Mouse (Mus musculus) limb, embryonic 12.5 days (tissue): ENCODE measurements around the gene Olfr148. TPM values are rescaled to one million over a fixed set of nuclear protein-coding genes. Genes with fewer than 3 reads are reported as not detected.
A peak's percentile ranks its signal among the peaks of the same experiment; 100 is the strongest.

Experiments
- ATAC-seq: fragments of 200-750 bp; cut with Nextera tagmentation; 2 replicates; pipeline ENCODE4 v1.8.0; 2017; ENCODE audit warnings: low read depth, moderate TSS enrichment; ENCODE audit not compliant: insufficient number of reproducible peaks, insufficient read depth, low FRiP score, low TSS enrichment
- H3K27ac ChIP-seq: fragments of 300-500 bp; sonication (generic); 2 replicates; pipeline ENCODE4 v1.5.1; 2016; ENCODE audit warnings: mild to moderate bottlenecking, moderate library complexity
- H3K27me3 ChIP-seq: fragments of 300-500 bp; sonication (generic); 2 replicates; pipeline ENCODE4 v1.6.1; 2016; ENCODE audit warnings: mild to moderate bottlenecking, moderate library complexity
- H3K36me3 ChIP-seq: fragments of 300-500 bp; sonication (generic); 2 replicates; pipeline ENCODE4 v1.6.1; 2016; ENCODE audit warnings: mild to moderate bottlenecking, moderate library complexity
- H3K4me1 ChIP-seq: fragments of 300-500 bp; sonication (generic); replicated peaks from 2 replicates; pipeline ENCODE4 v1.6.1; 2016
- H3K4me2 ChIP-seq: fragments of 300-500 bp; sonication (generic); 2 replicates; pipeline ENCODE4 v1.6.1; 2016; ENCODE audit warnings: mild to moderate bottlenecking, moderate library complexity
- H3K4me3 ChIP-seq: fragments of 300-500 bp; sonication (generic); replicated peaks from 2 replicates; pipeline ENCODE4 v1.5.1; 2016; ENCODE audit warnings: mild to moderate bottlenecking
- H3K9ac ChIP-seq: fragments of 300-500 bp; sonication (generic); replicated peaks from 2 replicates; pipeline ENCODE4 v1.6.1; 2016; ENCODE audit warnings: mild to moderate bottlenecking, moderate library complexity
- H3K9me3 ChIP-seq: fragments of 300-500 bp; sonication (generic); 2 replicates; pipeline ENCODE4 v1.6.1; 2016; ENCODE audit warnings: mild to moderate bottlenecking, moderate library complexity
- WGBS: fragments of 180-500 bp; shearing (Covaris S2); methylation state at CpG from one replicate; pipeline ENCODE4 v1.1.7; 2016; 5-methylcytosine and 5-hydroxymethylcytosine counted together
- polyA plus RNA-seq: library from polyadenylated mRNA; unstranded; fragments of >200 nt; fragmentation: Nextera tagmentation; extraction: Ambion mirVana; gene quantifications from 2 replicates; pipeline ENCODE4 v1.2.1, GENCODE M21; 2016

Olfr148 gene
- not detected in 2 replicates for polyA plus RNA-seq

GRCm38 (mm10) chr9:39610355-39610754 is at the start of gene Olfr148:
Gene Olfr148 (plus strand): TSS chr9:39610655.
- Histone ChIP-seq H3K9me3 (no peaks in the 10 kb centered on the region), H3K27me3 (no peaks in the 10 kb centered on the region), H3K27ac (no peak within 1 kb of the TSS), H3K36me3 (no peaks in the 10 kb centered on the region), H3K4me2 (no peak within 1 kb of the TSS), H3K4me1 (no peaks in the 10 kb centered on the region), H3K9ac (no peak within 1 kb of the TSS), H3K4me3 (no peak within 1 kb of the TSS)
- 72% methylated on average over 3 of the region's 3 CpGs for WGBS
- no peak for ATAC-seq

DNA sequence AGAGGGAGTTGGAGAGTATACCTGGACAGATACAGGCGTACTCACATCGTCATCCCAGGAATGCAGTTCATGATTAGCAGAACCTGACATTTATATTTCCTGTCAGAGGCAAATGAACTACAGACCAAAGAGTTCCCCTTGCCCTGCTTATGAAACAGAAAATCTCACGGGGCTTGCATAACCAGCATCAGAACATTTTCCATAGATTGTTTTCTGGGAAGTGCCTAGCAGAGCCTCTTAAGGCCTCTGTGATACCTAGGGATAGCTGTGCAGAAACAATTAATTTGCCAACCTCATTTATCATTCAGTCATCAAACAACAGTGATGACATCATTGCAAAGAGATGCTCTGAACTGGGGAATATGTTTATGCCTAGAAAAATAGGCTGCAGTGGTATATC is 35.0 kb upstream of the Olfr148 start, which contains the start of gene Olfr959:
Olfr959 (minus strand) TSS at position 101 of the 400 bp plus-strand sequence.
- 66% methylated on average over 3 of the region's 3 CpGs for WGBS
- no peaks in the 10 kb centered on the region for H3K9me3 ChIP-seq
- H3K9ac ChIP-seq, result no peak within 1 kb of the TSS
- H3K36me3 ChIP-seq, result no peaks in the 10 kb centered on the region
- no peaks in the 10 kb centered on the region for H3K4me1 ChIP-seq
- no peak within 1 kb of the TSS for H3K4me3 ChIP-seq
- no peak for ATAC-seq
- H3K27ac ChIP-seq, result no peak within 1 kb of the TSS
- H3K27me3 ChIP-seq, result no peaks in the 10 kb centered on the region
- H3K4me2 ChIP-seq, result no peak within 1 kb of the TSS

GRCm38 (mm10) chr9:39577050-39577449 is 33.4 kb upstream of the Olfr148 start:
- WGBS, result 87% methylated on average over 5 of the region's 5 CpGs
- Histone ChIP-seq H3K4me2 (no peak overlapping the region), H3K27me3 (no peaks in the 10 kb centered on the region), H3K4me3 (no peak overlapping the region), H3K4me1 (no peaks in the 10 kb centered on the region), H3K27ac (no peak overlapping the region), H3K9me3 (no peaks in the 10 kb centered on the region), H3K9ac (no peak overlapping the region), H3K36me3 (no peaks in the 10 kb centered on the region)
- no peak for ATAC-seq

DNA sequence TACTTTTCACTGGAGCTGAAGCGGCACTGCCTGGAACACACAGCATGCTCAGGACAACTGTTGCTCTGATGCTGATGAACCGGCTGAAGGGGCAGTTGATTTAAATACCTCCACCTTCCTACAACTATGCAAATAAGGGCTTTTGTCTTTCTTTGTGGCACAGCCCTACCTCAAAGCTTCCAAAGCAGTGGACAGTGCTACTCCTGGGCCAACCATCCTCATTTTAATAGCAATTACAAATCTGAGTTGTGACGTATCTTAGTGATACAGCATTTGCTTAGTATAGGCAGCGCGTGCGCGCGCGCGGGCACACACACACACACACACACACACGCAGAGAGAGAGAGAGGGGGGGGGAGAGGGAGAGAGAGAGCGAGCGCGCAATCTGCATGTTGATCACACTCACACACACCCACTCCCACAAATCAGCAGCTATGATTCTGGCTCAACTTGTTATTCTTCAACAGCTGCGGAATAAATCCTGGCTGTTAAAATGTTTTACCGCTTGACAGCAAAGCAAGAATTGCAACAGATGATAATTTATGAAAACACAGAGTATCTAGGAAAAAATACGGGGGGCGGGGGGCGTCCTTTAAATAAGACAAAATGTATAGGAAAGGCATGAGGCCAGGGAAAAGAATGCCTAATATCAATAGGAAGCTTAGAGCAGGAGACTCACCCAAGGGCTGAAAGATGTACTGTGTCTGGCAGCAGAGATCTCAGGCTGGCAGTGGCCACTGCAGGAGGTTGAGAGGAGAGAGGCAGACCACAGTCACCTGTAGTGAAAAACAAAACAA is 7.7 kb upstream of the Olfr148 start:
- H3K4me3 ChIP-seq, result peak overlapping the region; percentile 42
- peak overlapping the region; percentile 76 for H3K4me2 ChIP-seq
- no peaks in the 10 kb centered on the region for H3K9me3 ChIP-seq
- H3K27me3 ChIP-seq, result no peaks in the 10 kb centered on the region
- peak overlapping the region; percentile 40 for H3K9ac ChIP-seq
- H3K4me1 ChIP-seq, result 0 out of 2 replicates have a peak, but pooled peaks cover 7% of the 10 kb centered on the region
- WGBS, result 2% methylated on average over 19 of the region's 19 CpGs
- peak; percentile 71 for ATAC-seq
- H3K36me3 ChIP-seq, result peaks cover 1% of the 10 kb centered on the region; the same call in 1 of the 2 replicates
- peak overlapping the region; percentile 37; the same call in 1 of the 2 replicates for H3K27ac ChIP-seq

- WGBS, result 1% methylated on average over 9 of the region's 9 CpGs
- Histone ChIP-seq H3K36me3 (no peaks in the 10 kb centered on the region), H3K4me3 (peak overlapping the region; percentile 42), H3K9me3 (no peaks in the 10 kb centered on the region), H3K27ac (peak overlapping the region; percentile 45; the same call in 1 of the 2 replicates), H3K9ac (0 out of 2 replicates have a peak overlapping the region, but pooled peaks have one; percentile 24), H3K4me1 (0 out of 2 replicates have a peak, but pooled peaks cover 7% of the 10 kb centered on the region), H3K4me2 (peak overlapping the region; percentile 76), H3K27me3 (no peaks in the 10 kb centered on the region)
- peak; percentile 69; the same call in 1 of the 2 replicates for ATAC-seq
Observed at GRCm38 (mm10) chr9:39603333-39603845, 7.1 kb upstream of the Olfr148 start.

DNA sequence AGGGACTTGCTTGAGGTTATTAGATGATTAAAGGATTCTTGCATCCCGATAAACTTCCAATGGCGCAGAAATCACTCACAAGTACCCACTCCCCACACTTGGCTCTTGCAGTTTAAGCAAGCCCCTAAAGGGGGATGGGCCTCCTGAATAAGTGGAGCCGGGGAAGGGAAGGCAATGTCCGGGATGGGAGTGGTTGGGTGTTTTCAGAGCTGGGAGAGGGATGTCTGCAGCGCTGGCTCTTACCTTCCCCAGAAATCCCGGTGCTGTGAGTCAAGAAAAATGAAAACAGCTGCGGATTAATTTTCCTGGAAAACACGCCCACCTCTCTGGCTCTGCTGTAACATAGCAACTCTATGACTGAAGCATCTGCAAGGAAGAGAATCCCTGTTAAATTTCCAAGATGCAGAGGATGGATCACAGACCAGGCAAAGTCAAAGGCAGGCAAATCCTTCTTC is 6.4 kb upstream of the Olfr148 start, which contains the start of gene AW551984:
AW551984 (minus strand) TSS at position 405 of the 455 bp plus-strand sequence.
- peak within 1 kb of the TSS; percentile 76 for H3K4me2 ChIP-seq
- peak; percentile 89 for ATAC-seq
- 0% methylated on average over 8 of the region's 8 CpGs for WGBS
- no peaks in the 10 kb centered on the region for H3K36me3 ChIP-seq
- no peaks in the 10 kb centered on the region for H3K9me3 ChIP-seq
- H3K27me3 ChIP-seq, result no peaks in the 10 kb centered on the region
- peak within 1 kb of the TSS; percentile 45; the same call in 1 of the 2 replicates for H3K27ac ChIP-seq
- H3K9ac ChIP-seq, result peak within 1 kb of the TSS; percentile 34; the same call in 1 of the 2 replicates
- 0 out of 2 replicates have a peak, but pooled peaks cover 7% of the 10 kb centered on the region for H3K4me1 ChIP-seq
- H3K4me3 ChIP-seq, result peak within 1 kb of the TSS; percentile 42

- Histone ChIP-seq H3K4me2 (no peak overlapping the region), H3K4me3 (no peak overlapping the region), H3K27ac (no peak overlapping the region), H3K9me3 (no peaks in the 10 kb centered on the region), H3K9ac (no peak overlapping the region), H3K27me3 (no peaks in the 10 kb centered on the region), H3K36me3 (no peaks in the 10 kb centered on the region), H3K4me1 (0 out of 2 replicates have a peak, but pooled peaks cover 4% of the 10 kb centered on the region)
- no peak for ATAC-seq
Observed at GRCm38 (mm10) chr9:39608497-39608896, 2.0 kb upstream of the Olfr148 start.

GRCm38 (mm10) chr9:39611953-39612352 is 1.5 kb downstream of the Olfr148 start:
- no peaks in the 10 kb centered on the region for H3K27me3 ChIP-seq
- H3K27ac ChIP-seq, result no peak overlapping the region
- H3K9ac ChIP-seq, result no peak overlapping the region
- no peaks in the 10 kb centered on the region for H3K9me3 ChIP-seq
- WGBS, result 50% methylated on average over 1 of the region's 1 CpGs
- H3K4me2 ChIP-seq, result no peak overlapping the region
- no peaks in the 10 kb centered on the region for H3K36me3 ChIP-seq
- H3K4me1 ChIP-seq, result no peaks in the 10 kb centered on the region
- no peak for ATAC-seq
- H3K4me3 ChIP-seq, result no peak overlapping the region

DNA sequence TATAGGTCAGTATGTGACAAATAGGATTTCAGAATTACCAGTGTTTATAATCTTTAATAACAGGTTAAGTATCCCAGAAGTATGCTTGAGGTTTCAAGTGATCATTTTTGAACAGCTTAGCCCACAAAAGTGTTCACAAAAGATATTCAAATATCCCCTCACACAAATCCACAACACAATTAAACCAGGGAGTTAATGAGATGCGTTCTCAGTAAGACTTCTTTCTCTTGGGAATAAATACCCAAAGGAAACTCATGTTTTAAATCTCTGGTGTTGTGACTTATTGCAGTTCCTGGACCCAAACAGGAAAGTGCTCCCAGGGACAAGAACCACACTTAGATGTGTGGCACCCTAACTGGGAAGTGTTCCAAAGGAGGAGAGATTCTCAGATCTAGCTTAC is 10.6 kb downstream of the Olfr148 start, which contains the start of gene Olfr960:
Olfr960 (plus strand) TSS at position 301 of the 400 bp plus-strand sequence.
- 86% methylated on average over 1 of the region's 1 CpGs for WGBS
- Histone ChIP-seq H3K4me3 (no peak within 1 kb of the TSS), H3K9me3 (no peaks in the 10 kb centered on the region), H3K9ac (no peak within 1 kb of the TSS), H3K36me3 (no peaks in the 10 kb centered on the region), H3K4me1 (no peaks in the 10 kb centered on the region), H3K27ac (no peak within 1 kb of the TSS), H3K27me3 (no peaks in the 10 kb centered on the region), H3K4me2 (no peak within 1 kb of the TSS)
- no peak for ATAC-seq

DNA sequence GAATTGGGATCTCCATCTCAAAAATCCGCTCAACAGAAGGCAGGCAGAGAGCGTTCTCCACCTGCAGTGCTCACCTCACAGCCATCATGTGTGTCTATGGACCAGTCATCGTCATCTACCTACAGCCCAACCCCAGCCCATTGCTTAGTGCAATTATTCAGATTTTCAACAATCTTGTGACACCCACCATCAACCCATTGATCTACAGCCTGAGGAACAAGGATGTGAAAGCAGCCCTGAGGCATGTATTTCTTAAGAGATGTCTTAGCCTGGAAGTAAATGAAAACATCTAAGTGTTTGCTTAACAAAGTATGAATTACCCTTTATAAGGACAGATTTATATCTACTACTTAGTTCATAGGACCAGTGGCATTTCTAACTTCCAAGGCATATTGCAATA is 13.3 kb downstream of the Olfr148 start:
- Histone ChIP-seq H3K4me1 (no peaks in the 10 kb centered on the region), H3K4me3 (no peak overlapping the region), H3K27me3 (no peaks in the 10 kb centered on the region), H3K4me2 (no peak overlapping the region), H3K9me3 (no peaks in the 10 kb centered on the region), H3K9ac (no peak overlapping the region), H3K36me3 (no peaks in the 10 kb centered on the region), H3K27ac (no peak overlapping the region)
- WGBS, result 97% methylated on average over 3 of the region's 3 CpGs
- no peak for ATAC-seq

DNA sequence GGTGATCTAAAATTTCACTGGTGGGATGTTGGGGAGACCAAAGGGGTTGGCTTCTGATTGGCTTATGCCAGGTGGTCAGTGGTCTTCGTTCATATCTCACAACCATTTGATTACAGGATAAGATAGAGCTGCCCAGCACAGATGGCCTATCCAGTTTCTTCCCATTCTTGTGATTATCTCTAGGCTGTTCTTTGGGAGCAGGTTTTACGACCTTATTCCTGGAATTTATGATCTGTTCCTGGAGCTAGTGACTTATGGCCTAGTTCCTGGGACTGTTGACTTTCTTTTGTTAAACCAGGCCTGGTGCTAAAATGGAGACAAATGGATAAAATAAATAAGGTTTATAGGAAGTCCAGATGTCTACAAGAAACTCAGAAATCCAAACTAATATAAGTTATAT is 14.3 kb downstream of the Olfr148 start:
- Histone ChIP-seq H3K4me3 (no peak overlapping the region), H3K4me1 (no peaks in the 10 kb centered on the region), H3K4me2 (no peak overlapping the region), H3K36me3 (no peaks in the 10 kb centered on the region), H3K27ac (no peak overlapping the region), H3K9me3 (no peaks in the 10 kb centered on the region), H3K27me3 (no peaks in the 10 kb centered on the region), H3K9ac (no peak overlapping the region)
- no peak for ATAC-seq
- WGBS, result 41% methylated on average over 2 of the region's 2 CpGs
